Mouse (Mus musculus) layer of hippocampus, postnatal 14 days (tissue): ENCODE data around the gene Sv2c. TPM values are rescaled to one million over a fixed set of nuclear protein-coding genes. Genes with fewer than 3 reads are reported as not detected.
"Not testable (repeated sequence)": the region's sequence is repeated elsewhere in the genome, so short reads cannot be mapped to it uniquely, and the experiment has no call there.

Experiments
- DNase-seq, 2 experiments: peaks; one replicate each; pipeline ENCODE4 v3.0.0; 2021 to 2022; ENCODE audit warnings: low spot score in 2 of 2, mixed read lengths in 1 of 2
- total RNA-seq, 2 experiments: library from RNA; stranded (reverse); gene quantifications; 2 replicates each; pipeline ENCODE4 v1.2.3; 2021

Sv2c gene
- total RNA-seq, 2 experiments from 2014 or later = 11.9 to 12.7 TPM

DNA sequence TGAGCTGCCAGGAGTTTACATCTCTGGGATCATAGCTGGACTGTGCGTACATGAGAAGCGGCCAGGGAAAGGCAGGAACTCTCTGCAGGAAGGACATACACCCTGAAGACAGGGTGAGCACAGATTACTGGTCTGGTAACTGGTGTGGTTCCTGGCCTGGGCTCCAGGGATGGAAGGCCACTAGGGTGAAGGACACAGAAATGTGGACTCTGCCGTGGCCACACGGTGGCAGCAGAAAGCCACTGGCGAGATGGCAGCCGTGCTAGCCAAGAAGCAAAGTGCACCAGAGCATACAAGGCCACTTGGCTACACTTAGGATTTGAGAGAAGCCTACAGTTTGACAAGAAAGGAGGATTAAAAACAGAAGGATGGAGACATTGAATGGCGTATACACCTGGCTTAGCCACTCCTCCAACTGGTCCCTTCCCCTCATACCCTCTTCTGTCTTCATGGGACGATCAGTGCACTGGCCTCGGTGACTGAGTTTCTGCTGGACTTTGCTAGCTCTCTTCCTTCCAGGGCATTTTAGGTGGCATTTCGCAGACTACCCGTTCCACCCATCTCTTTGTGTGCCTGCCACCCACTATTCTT is 158.9 kb downstream of the Sv2c start:
- DNase-seq = peak; percentile 45 to 65

DNA sequence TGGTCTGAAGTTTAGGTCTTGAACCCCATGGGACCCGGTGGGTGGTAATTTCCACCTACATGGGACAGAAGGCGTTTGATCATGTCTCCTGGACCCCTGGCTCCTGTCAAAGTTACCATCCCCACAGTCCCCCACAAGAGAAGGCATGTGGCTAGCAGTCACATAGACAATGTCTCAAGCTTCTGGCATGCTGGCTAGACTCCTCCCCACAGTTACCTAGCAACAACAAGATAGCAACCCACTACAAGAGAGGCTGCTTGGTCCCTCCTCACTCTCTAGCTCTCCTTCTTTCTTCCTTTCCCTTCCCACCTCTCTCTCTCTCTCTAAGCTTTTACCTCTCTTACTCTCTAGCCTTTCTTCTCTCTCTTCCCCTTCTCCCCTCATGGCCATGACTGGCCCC is 164.3 kb downstream of the Sv2c start:
- DNase-seq = not testable (repeated sequence)

DNA sequence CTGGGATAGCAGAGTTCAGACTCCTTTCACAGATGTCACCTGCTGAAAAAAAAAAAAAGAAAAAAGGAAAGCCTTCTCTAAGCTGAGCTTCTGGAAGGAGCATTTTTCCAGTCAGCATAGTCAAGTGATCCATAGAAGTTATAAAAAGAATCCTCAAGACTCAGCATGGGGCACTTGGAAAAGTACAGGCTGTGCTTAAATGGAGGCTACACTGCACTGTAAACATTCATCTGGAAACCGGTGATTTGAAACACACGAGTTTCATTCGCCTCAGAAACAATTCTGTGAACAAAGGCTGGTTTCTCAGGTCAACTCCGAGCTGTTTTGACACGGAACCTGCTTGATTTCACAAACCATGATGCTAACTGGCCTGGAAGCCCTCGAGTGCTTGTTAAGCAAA is 165.6 kb downstream of the Sv2c start:
- no peak for DNase-seq

DNA sequence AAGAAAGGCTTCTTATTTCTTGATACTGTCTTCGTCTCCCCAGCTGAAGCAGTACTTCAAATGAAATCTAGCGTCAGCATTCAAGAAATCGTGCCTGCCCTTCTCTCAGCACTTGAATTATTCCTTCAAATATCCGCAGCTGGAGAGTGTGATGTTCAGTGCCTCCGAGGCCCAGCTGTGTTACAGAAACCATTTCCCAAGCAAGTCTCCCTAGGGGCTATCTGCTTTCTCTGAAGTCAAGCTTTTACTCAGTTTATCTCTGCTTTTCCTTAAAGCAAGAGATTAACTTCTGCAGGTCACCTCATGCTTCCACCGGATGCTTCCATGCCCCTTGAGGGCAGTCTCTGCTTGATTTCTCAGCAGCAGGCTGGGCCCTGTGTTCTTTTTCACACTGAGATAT is 166.8 kb downstream of the Sv2c start:
- no peak for DNase-seq

DNA sequence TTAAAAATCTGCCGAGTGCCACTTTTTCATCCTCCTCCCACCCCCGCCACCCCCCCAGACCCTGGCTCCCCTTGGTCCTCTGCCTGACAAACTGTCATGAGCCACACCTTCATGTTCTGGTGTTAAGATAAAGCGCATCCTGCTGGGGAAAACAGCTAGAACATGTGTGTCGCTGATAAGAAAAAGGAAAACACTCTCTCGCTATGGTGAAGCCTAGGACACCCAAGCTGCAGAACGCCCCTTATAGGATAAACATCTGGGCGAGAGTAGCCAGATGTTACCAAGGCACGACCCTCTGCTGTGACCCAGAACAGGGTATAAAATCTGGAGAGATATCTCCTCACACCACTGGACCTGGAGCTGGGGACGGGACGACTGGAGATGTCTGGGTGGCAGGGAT is 167.2 kb downstream of the Sv2c start:
- DNase-seq = no peak

DNA sequence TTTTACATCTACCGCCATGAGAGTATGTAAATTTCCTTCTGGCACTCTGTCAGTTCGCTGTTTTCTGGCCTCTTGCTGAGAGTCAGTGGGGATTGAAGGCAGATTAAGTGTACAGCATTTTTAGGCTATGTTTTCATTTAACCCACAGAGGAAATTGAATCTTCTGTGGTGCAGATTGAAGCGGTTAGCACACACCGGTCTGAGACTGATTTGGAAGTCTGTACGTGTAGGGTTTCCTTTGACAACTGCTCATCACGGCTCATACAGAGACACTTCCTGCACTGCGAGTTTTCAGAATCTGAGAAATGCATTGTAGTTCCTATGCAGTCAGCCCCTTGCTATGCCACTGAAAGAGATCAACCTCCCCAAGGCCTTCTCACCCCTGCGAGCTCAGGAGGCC is 168.2 kb downstream of the Sv2c start:
- no peak for DNase-seq

DNA sequence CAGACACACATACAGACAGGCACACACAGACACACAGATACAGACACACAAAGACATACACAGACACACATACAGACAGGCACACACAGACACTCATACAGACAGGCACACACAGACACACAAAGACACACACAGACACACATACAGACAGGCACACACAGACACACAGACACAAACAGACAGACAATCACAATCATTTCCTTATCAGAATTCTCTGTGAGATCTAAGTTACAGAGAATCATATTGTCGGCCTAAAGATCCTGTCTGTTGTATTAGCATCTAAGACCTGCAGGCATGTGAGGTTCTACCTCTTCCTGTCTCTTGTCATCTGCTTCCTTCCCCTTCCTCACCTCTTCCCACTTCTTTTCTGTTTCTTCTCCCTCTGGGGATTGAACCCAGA is 168.7 kb downstream of the Sv2c start:
- DNase-seq = no peak

DNA sequence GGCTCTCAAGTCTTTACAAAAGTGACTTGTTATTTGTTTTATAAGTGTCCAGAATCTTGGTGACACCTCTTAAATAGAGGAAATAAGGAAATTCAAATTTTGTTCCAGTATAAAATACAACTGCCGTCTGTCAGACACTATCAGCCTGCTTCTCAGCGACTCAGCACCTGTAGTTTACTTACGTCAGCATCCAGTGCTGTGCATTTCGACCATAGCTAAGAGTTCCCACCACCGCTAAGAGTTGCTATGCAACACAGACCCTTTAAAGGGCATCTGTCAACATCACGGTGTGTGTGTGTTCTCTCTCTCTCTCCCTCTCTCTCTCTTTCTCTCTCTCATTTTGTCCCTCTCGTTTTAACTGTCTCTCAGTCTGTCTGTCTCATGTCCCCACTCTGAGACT is 170.5 kb downstream of the Sv2c start:
- no peak for DNase-seq

DNA sequence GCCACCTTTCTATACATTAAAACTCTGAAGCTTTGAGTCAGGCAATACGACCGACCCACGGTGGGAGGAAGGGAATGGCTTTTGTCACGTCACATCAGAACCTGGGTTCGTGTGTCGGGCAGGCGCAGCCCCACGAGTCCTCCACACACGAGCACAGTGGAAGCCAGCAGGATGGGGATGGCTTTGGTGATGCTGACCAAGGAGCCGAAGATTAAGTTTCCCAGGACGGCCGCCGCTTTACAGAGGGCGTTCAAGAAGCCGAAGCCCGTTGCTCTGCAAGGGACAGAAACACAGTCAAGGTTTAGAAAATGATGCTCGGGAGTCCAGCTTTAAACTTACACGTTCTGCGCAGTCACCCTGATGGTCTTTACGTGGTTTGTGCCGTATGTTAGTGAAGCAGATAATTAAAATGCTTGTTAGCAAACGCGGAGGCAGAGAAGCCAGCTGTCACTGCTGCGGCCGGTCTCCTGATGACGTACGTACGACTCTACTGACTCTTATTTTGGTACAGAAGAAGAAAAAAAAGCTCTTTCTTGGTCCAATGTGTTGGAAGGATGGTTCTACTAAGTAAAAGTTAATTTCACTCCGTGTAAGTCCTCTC is 171.1 kb downstream of the Sv2c start:
- peak in 1 of 2 experiments; percentile 59 for DNase-seq

DNA sequence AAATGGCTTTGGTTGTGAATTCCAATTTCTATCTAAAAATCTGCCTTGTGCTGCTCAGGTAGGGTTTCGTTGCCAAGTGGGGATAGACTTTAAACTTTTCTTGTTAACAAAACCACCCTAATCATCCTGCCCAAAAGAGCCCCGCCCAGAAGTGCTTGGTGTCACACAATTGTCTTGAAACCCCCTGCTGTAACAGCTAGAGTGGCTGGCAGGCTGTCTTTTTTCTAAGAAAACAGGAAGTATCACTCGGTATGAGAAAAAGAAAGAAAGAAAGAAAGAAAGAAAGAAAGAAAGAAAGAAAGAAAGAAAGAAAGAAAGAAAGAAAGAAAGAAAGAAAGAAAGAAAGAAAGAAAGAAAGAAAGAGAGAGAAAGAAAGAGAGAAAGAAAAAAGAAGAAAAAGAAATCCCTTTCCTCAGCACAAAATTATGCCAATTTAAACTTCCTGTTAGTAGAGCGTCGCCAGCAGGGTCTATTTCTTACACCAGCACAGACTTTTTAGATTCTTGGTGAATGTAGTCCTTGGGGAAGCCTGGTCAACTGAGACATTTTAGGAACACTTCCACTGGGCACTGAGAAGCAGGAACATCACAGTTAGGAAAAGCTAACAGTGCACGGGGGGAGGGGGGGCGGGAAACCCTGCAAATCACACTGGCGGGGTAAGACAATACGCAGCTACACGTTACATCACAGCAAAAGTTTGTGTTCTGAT is 171.7 kb downstream of the Sv2c start:
- DNase-seq = no peak

DNA sequence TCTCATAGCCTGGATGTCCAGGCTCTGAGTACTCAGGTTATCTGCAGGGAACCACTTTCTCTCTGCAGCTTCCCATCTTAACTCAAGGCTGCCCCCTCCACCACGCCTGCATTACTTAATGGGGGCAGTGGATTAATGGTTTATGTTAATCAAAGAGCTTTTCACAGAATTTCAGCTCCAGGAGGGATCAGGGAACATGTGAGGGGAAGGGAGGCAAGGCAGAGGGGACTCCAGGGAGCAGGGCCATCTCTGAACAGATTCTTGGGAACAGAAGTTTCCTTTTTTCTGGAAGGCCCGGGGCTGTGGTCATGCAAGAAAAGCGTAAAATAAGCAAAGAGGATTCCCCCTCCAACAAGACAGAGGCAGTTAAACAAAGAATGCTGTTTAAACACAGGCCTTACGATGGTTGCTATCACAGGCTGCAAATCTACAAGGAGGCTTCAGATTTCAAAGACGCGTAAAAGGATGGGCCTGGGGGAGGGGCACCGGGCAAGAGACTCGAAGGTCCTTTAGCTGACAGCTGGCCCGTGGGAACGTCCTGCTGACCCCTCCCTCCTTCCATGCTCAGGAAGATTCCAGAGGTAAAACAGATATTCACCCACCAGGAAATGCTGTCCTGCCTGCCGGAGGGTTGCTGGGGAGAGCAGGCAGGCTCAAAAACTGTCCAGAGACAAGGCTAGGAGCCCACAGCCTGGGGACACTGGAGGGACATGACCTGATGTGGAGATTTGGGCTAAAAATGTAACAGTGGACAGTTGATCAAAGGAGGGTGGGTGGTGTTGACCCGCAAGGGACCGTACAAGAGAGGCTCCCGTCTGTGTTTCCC is 172.5 kb downstream of the Sv2c start:
- DNase-seq = no peak

DNA sequence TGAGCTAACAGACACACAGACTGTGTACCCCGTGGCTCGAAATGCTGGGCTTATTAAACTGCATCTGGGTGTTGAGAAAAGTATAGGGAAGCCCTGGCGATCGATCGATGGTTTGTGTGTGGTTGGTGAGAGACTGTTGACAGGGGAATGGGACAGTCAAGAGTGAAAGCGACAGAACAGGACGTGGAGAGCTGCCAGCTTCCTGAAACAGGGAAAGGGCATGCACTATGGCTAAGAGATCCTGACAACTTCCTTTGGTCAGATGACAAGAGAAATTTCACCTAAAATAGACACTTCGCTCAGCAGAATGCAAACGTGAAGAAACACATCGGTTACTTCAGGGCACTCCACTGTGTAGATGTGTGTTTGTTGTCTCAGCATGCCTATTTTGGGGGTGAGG is 175.2 kb downstream of the Sv2c start:
- DNase-seq = no peak

DNA sequence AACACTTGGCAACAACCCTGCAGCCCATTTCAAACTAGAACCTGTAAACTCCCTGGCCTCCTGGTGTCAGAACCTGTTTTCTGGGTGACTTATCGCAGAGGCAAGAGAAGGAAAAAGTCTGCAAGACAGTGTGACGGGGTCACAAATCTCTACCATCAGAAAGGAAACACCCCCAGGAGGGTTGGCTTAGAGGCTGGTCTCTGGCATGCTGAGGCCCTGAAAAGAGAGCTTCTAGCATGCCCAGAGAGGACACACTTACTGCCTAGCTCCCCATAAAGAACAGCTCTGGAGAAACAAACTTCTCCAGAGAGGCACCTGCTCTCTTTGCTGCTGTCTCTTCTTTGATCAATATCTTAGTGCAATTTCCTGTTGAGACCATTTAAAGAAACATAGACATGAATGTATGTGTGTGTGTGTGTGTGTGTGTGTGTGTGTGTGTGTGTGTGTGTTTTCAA is 176.0 kb downstream of the Sv2c start:
- DNase-seq = no peak

DNA sequence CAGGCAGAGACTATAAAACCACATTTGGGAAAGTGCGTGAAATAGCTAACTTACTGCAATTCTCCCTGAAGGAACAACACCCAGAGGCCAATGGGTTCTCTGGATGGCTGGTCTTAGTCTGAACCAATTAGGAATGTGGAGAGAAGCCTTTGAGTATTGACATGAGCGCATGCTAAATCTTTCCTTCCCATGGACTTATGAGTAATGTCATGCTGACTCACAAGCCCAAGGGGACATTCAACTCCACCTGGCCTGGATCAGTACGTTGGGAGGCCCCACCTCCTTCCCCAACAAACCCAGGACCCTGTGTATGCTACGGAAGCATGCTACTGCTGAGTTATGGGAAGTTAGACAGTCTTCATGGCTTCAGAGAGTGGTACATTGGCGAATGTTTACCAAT is 177.2 kb downstream of the Sv2c start:
- DNase-seq = no peak

DNA sequence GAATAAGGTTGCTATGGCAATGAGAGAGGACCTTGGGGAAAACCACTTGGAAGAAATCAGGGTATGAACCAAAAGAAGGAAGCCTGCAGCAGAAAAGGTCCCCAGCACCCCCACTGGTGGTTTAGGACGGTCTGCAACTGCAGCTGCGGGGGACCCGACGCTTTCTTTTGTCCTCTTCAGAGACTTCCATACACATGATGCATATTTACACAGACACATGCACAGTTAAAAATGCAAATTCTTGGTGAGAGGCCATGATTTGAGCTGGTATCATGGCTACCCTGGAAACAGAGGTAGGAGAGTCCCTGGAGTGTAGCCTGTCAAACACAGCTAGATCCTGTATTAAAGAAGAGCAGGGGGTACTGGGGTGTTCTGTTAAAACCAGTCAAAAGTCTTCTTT is 178.7 kb downstream of the Sv2c start:
- no peak for DNase-seq

DNA sequence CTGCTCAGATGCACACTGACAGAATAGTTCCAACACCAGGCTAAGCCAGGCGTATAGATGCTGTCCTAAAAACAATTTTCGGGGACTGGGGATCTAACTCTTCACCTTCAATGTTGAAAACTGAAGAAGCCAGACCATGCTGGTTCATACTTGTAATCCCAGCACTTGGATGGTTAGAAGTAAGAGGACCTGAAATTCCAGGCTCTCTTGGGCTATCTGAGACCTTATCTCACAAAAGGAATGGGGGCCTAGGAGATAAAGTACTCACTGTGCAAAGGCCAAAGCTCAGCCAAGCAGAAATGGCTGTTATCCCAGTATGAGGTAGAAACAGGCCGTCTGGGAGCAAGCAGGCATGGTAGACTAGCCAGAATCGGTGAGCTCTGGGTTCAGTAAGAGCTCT is 180.1 kb downstream of the Sv2c start:
- no peak for DNase-seq

DNA sequence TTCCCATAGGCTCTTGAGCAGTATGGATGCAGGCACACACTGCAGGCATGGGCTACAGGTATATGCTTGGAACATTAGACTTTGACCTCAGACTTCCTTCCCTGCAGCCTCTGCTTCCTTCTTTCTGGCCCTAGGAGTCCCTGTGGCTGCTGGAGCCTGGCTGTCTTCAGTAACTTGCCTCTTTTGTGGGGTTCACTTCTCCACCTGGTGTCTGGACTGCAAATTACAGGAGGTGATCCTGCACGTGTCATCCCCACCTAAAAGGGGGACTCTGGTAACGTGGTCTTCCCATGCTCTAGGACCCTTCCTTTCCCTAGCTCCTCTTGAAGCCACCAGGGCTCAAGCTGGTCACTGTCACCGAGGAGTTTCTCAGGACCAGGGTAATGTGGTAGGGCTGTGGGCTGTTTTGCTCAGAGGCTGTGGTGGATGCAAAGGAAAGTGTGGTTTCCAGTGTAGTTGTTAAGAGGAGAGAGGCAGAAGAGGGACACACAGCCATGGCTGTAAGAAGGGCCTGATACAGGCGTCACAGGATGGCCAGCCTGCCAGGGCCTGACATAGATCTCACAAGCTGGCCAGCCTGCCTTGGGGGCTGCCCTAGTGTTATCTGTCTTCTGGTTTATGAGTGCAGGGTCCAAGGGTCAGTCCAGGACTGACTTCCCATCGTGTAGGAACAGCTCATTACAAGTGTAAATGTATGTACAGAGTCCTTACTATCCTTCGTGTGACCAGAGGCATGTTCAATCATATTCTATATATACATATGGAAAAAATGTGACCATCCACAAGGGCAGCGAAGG is 181.1 kb downstream of the Sv2c start:
- DNase-seq = peak in 1 of 2 experiments; percentile 50

DNA sequence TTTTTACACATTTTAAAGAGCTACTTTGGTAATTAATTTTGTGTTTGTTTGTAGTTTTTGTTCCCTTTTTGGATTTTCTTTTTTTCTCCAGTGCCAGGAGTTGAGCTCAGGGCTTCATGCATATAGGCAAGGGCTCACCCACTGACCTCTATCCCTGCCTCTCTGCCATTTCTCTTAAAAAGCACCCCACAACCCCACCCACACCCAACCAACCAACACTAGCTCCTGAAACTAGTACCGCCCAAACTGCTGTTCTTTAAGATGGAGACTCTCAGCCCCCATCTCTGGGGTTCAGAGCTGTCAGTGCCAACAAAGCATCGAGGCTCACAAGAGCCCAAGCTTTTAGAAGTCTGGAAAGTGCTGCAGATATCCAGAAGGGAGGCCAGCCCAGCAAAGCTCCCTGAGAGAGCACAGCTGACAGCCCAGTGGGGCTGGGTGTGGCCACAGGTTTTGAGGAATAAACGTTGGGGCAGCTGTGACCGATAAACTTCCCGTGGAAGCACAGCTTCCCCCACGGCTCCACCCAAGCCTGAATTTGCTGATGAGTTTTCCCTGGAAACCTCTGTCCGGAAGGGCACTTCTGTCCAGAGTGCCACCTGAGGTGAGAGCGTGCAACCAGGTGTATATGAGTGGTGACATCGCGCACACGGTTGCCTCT is 181.8 kb downstream of the Sv2c start:
- no peak for DNase-seq

DNA sequence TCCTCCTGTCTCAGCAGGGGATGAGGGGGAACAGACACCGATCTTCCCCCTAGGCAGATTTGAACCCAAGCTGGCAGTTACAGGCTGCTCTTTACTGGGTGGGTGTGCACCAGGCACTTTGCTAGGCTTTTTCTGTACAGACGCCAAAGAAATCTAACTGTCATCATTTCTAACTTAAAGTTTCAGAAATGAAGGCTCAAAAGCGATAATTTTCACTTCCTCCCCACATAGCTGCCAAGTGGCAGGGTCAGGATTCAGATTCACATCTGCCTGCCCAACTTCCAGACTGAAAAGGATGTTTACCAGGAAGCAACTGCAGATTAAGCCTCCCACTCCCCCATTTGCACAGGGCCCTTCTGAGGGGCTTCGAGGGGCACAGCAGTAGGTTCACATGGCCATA is 183.0 kb downstream of the Sv2c start:
- peak in 1 of 2 experiments; percentile 29 for DNase-seq

DNA sequence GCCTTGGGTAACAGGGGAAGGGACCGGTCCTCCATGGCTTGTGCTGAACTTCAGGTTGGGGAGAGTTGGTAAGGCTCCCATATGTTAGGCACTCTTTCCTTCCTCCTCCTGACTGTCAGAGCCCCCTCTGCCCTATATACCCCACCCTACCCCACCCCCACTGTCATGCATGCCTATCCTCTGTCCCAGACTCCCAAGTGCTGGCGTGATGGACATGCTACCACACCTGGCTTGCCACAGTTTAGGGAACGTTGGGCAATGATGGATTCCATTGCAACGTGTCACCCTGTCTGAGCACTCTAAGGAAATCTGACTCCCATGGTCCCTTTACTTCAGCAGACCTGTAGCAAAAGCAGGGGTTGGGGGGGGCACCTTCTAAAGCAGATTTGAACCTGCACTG is 183.6 kb downstream of the Sv2c start:
- no peak for DNase-seq
